ENCODE assay signal across 12 mouse cellular contexts in the genomic region with DNA sequence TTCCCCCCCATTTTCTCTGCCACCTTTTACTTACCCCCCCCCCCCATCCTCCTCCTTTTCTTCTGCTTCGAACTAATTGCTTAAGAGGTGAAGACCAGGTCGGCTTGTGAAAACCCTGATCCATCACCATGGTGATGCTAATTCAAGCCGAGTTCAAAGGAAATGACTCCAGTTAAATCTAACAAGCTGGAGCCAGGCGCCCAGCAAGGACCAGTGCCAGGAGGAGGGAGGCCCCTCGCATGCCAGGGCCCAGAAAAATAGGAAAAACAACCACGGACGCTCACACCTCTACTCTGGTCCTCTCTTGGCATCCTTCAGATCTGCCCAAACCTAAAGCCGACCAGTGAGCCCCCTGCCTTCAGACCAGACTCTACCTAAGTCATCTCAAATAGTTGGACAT. TPM values are rescaled to one million over a fixed set of nuclear protein-coding genes. Genes with fewer than 3 reads are reported as not detected.
DNase-seq lines count a peak whose midpoint lies in the region; ATAC-seq and TF ChIP-seq lines count a peak whose summit lies in the region.
"Had no signal": no experiment of that assay in that cellular context is flagged by ENCODE, and none has a peak within 500 bp of the region (broad histone marks: within the 10 kb centered on the region; RNA-seq: fewer than 3 reads in every experiment).

No protein-coding gene starts in this region.

- no peaks in the 10 kb centered on the region for H3K9me3 ChIP-seq in midbrain, embryonic 11.5 days (ENCODE audit: control insufficient read depth, low read length)
- no peaks in the 10 kb centered on the region for H3K9me3 ChIP-seq in midbrain, embryonic 16.5 days (replicated peaks; ENCODE audit: control insufficient read depth, low read length, poor library complexity, severe bottlenecking)
- 0 out of 2 replicates have a peak, but pooled peaks cover 3% of the 10 kb centered on the region for H3K9me3 ChIP-seq in embryonic facial prominence, embryonic 10.5 days
- no peaks in the 10 kb centered on the region for H3K9me3 ChIP-seq in midbrain, postnatal 0 days (ENCODE audit: low read length)
- no peaks in the 10 kb centered on the region for H3K9me3 ChIP-seq in kidney, embryonic 15.5 days (replicated peaks)

- no peak overlapping the region for H3K4me3 ChIP-seq in midbrain, embryonic 11.5 days (ENCODE audit: low read depth, low read length)
- H3K4me3 ChIP-seq in midbrain, embryonic 16.5 days (ENCODE audit: low read depth, low read length) = no peak overlapping the region
- H3K4me3 ChIP-seq in embryonic facial prominence, embryonic 10.5 days = no peak overlapping the region
- H3K4me3 ChIP-seq in layer of hippocampus, adult 2 months = no peak overlapping the region
- no peak overlapping the region for H3K4me3 ChIP-seq in midbrain, postnatal 0 days (ENCODE audit: low read depth, low read length)
- H3K4me3 ChIP-seq in kidney, embryonic 15.5 days (replicated peaks) = no peak overlapping the region

- WGBS in midbrain, embryonic 11.5 days = 4% methylated on average over 8 of the region's 8 CpGs
- 6% methylated on average over 8 of the region's 8 CpGs for WGBS in midbrain, embryonic 16.5 days
- WGBS in embryonic facial prominence, embryonic 10.5 days = 8% methylated on average over 8 of the region's 8 CpGs
- WGBS in midbrain, postnatal 0 days = 7% methylated on average over 8 of the region's 8 CpGs
- 29% methylated on average over 8 of the region's 8 CpGs for WGBS in kidney, embryonic 15.5 days

- peak; percentile 91 for DNase-seq in midbrain, embryonic 11.5 days (ENCODE audit: low spot score, missing footprints)
- peak; percentile 55 for DNase-seq in embryonic facial prominence, embryonic 10.5 days (ENCODE audit: low spot score)
- peak; percentile 51 to 52 for DNase-seq in layer of hippocampus, adult 2 months (ENCODE audit: low spot score in 2 of 2)
- DNase-seq in midbrain, postnatal 0 days (ENCODE audit: low spot score) = peak; percentile 36
- no peak for DNase-seq in heart, adult 11 months
- DNase-seq in kidney, postnatal 10 days = no peak
- DNase-seq: cerebellum, postnatal 25 days; kidney, adult 11 months; thymus, postnatal 36 days had no signal

- H3K27me3 ChIP-seq in midbrain, embryonic 11.5 days (ENCODE audit: control insufficient read depth, insufficient read depth, low read length) = peaks cover 30% of the 10 kb centered on the region
- H3K27me3 ChIP-seq in midbrain, embryonic 16.5 days (ENCODE audit: control insufficient read depth, insufficient read depth, low read depth, low read length) = peaks cover 29% of the 10 kb centered on the region
- H3K27me3 ChIP-seq in embryonic facial prominence, embryonic 10.5 days (replicated peaks; ENCODE audit: low read depth, poor library complexity, severe bottlenecking) = peaks cover 59% of the 10 kb centered on the region
- peaks cover 23% of the 10 kb centered on the region; the same call in 1 of the 2 replicates for H3K27me3 ChIP-seq in midbrain, postnatal 0 days (ENCODE audit: insufficient read depth, low read length)
- H3K27me3 ChIP-seq in kidney, embryonic 15.5 days = peaks cover 27% of the 10 kb centered on the region

- peaks cover 20% of the 10 kb centered on the region for H3K4me1 ChIP-seq in midbrain, embryonic 11.5 days (ENCODE audit: control insufficient read depth, insufficient read depth, low read length)
- peaks cover 3% of the 10 kb centered on the region; the same call in 1 of the 2 replicates for H3K4me1 ChIP-seq in midbrain, embryonic 16.5 days (ENCODE audit: control insufficient read depth, insufficient read depth, low read length)
- H3K4me1 ChIP-seq in embryonic facial prominence, embryonic 10.5 days = peaks cover 58% of the 10 kb centered on the region
- H3K4me1 ChIP-seq in midbrain, postnatal 0 days (ENCODE audit: insufficient read depth, low read length) = no peaks in the 10 kb centered on the region
- peaks cover 37% of the 10 kb centered on the region for H3K4me1 ChIP-seq in kidney, embryonic 15.5 days

- ATAC-seq in midbrain, embryonic 11.5 days (ENCODE audit: low FRiP score) = no peak
- ATAC-seq in midbrain, embryonic 16.5 days = no peak
- ATAC-seq in midbrain, postnatal 0 days (ENCODE audit: low FRiP score) = no peak
- ATAC-seq in kidney, embryonic 15.5 days (replicated peaks; ENCODE audit: low FRiP score) = no peak
- ATAC-seq: lung, postnatal 0 days had no signal

- no peak overlapping the region for H3K4me2 ChIP-seq in midbrain, embryonic 11.5 days
- H3K4me2 ChIP-seq in midbrain, embryonic 16.5 days (ENCODE audit: low read length) = no peak overlapping the region
- H3K4me2 ChIP-seq in midbrain, postnatal 0 days (ENCODE audit: low read depth, low read length, poor library complexity, severe bottlenecking) = no peak overlapping the region
- H3K4me2 ChIP-seq in kidney, embryonic 15.5 days = no peak overlapping the region

- no peak overlapping the region for H3K27ac ChIP-seq in midbrain, embryonic 11.5 days (ENCODE audit: low read depth, low read length)
- no peak overlapping the region for H3K27ac ChIP-seq in midbrain, embryonic 16.5 days (ENCODE audit: low read length)
- peak overlapping the region; percentile 51 for H3K27ac ChIP-seq in embryonic facial prominence, embryonic 10.5 days (replicated peaks)
- H3K27ac ChIP-seq in layer of hippocampus, adult 2 months = peak overlapping the region; percentile 81
- no peak overlapping the region for H3K27ac ChIP-seq in midbrain, postnatal 0 days (ENCODE audit: low read depth, low read length)
- no peak overlapping the region for H3K27ac ChIP-seq in kidney, embryonic 15.5 days

- TF ChIP-seq CTCF in layer of hippocampus, adult 2 months (conservative IDR thresholded peaks at IDR 0.05) = no peak
- no peak for TF ChIP-seq CTCF in midbrain, postnatal 0 days (IDR thresholded peaks at IDR 0.05)

- no peaks in the 10 kb centered on the region for H3K36me3 ChIP-seq in midbrain, embryonic 11.5 days (ENCODE audit: control insufficient read depth, insufficient read depth, low read length)
- no peaks in the 10 kb centered on the region for H3K36me3 ChIP-seq in midbrain, embryonic 16.5 days (ENCODE audit: control insufficient read depth, insufficient read depth, low read length)
- H3K36me3 ChIP-seq in embryonic facial prominence, embryonic 10.5 days (replicated peaks) = no peaks in the 10 kb centered on the region
- H3K36me3 ChIP-seq in midbrain, postnatal 0 days (ENCODE audit: insufficient read depth, low read length) = no peaks in the 10 kb centered on the region
- no peaks in the 10 kb centered on the region for H3K36me3 ChIP-seq in kidney, embryonic 15.5 days

- H3K9ac ChIP-seq in midbrain, embryonic 11.5 days (ENCODE audit: low read length) = no peak overlapping the region
- no peak overlapping the region for H3K9ac ChIP-seq in midbrain, embryonic 16.5 days (ENCODE audit: low read depth, low read length)
- H3K9ac ChIP-seq in midbrain, postnatal 0 days (replicated peaks; ENCODE audit: low read length, poor library complexity, severe bottlenecking) = no peak overlapping the region
- no peak overlapping the region for H3K9ac ChIP-seq in kidney, embryonic 15.5 days

RNA-seq across cellular contexts. Expression of gene Oaf, which starts 29.5 kb away (rescaled TPM):
- 26.4 and 28.6 TPM in 2 replicates for polyA plus RNA-seq in midbrain, embryonic 11.5 days (2014; fragmentation: Nextera tagmentation; extraction: Ambion mirVana)
- 3.2 and 5.8 TPM in 2 replicates for polyA plus RNA-seq in midbrain, embryonic 16.5 days (2015; fragmentation: Nextera tagmentation; extraction: Ambion mirVana)
- polyA plus RNA-seq in embryonic facial prominence, embryonic 10.5 days (2016; fragmentation: Nextera tagmentation; extraction: Ambion mirVana) = 55.2 and 57.0 TPM in 2 replicates
- 10 to 100 TPM; 18.6 to 19.5 TPM for total RNA-seq in layer of hippocampus, adult 2 months (2021)
- 4.7 and 4.9 TPM in 2 replicates for total RNA-seq in midbrain, postnatal 0 days (2014; rRNA removed)
- polyA plus RNA-seq in midbrain, postnatal 0 days (2015; fragmentation: Nextera tagmentation; extraction: Ambion mirVana) = 4.5 and 4.7 TPM in 2 replicates
- 53.9 and 59.5 TPM in 2 replicates for polyA plus RNA-seq in kidney, embryonic 15.5 days (2015; fragmentation: Nextera tagmentation; extraction: Ambion mirVana)

RNA-seq across cellular contexts. Expression of gene Trim29, which starts 41.5 kb away (rescaled TPM):
- polyA plus RNA-seq in midbrain, embryonic 11.5 days (2014; fragmentation: Nextera tagmentation; extraction: Ambion mirVana) = 0.57 and 0.75 TPM in 2 replicates
- polyA plus RNA-seq in midbrain, embryonic 16.5 days (2015; fragmentation: Nextera tagmentation; extraction: Ambion mirVana) = 0.09 TPM in 1 of 2 replicates, not detected in the other
- polyA plus RNA-seq in embryonic facial prominence, embryonic 10.5 days (2016; fragmentation: Nextera tagmentation; extraction: Ambion mirVana) = 4.4 and 4.7 TPM in 2 replicates
- under 1 TPM; 0.32 to 0.44 TPM for total RNA-seq in layer of hippocampus, adult 2 months (2021)
- 0.24 and 2.4 TPM in 2 replicates for total RNA-seq in midbrain, postnatal 0 days (2014; rRNA removed)
- polyA plus RNA-seq in midbrain, postnatal 0 days (2015; fragmentation: Nextera tagmentation; extraction: Ambion mirVana) = 0.12 and 0.16 TPM in 2 replicates
- 1.3 and 1.4 TPM in 2 replicates for polyA plus RNA-seq in kidney, embryonic 15.5 days (2015; fragmentation: Nextera tagmentation; extraction: Ambion mirVana)

RNA-seq across cellular contexts. Expression of gene Pou2f3, which starts 59.0 kb away (rescaled TPM):
- polyA plus RNA-seq in midbrain, embryonic 11.5 days (2014; fragmentation: Nextera tagmentation; extraction: Ambion mirVana) = not detected in 2 replicates
- 0.07 TPM in 1 of 2 replicates, not detected in the other for polyA plus RNA-seq in midbrain, embryonic 16.5 days (2015; fragmentation: Nextera tagmentation; extraction: Ambion mirVana)
- polyA plus RNA-seq in embryonic facial prominence, embryonic 10.5 days (2016; fragmentation: Nextera tagmentation; extraction: Ambion mirVana) = not detected in 2 replicates
- under 1 TPM; 0.22 to 0.33 TPM for total RNA-seq in layer of hippocampus, adult 2 months (2021)
- 0.16 TPM in 1 of 2 replicates, not detected in the other for total RNA-seq in midbrain, postnatal 0 days (2014; rRNA removed)
- polyA plus RNA-seq in midbrain, postnatal 0 days (2015; fragmentation: Nextera tagmentation; extraction: Ambion mirVana) = not detected in 2 replicates
- 0.17 TPM in 1 of 2 replicates, not detected in the other for polyA plus RNA-seq in kidney, embryonic 15.5 days (2015; fragmentation: Nextera tagmentation; extraction: Ambion mirVana)

Comparison
In these comparisons a context has a peak if more than half of its experiments do, and no peak if none do; other contexts are left out.
1. DNase-seq: peak in midbrain, embryonic 11.5 days (single experiment), embryonic facial prominence, embryonic 10.5 days (single experiment), layer of hippocampus, adult 2 months (2 of 2) and midbrain, postnatal 0 days (single experiment); none in heart, adult 11 months (single experiment) and kidney, postnatal 10 days (single experiment).
2. H3K27ac ChIP-seq: peak in embryonic facial prominence, embryonic 10.5 days (single experiment) and layer of hippocampus, adult 2 months (single experiment); none in midbrain, embryonic 11.5 days (single experiment), midbrain, embryonic 16.5 days (single experiment), midbrain, postnatal 0 days (single experiment) and kidney, embryonic 15.5 days (single experiment).